Mouse (Mus musculus): ENCODE measurements around the gene D430041D05Rik.

DNA sequence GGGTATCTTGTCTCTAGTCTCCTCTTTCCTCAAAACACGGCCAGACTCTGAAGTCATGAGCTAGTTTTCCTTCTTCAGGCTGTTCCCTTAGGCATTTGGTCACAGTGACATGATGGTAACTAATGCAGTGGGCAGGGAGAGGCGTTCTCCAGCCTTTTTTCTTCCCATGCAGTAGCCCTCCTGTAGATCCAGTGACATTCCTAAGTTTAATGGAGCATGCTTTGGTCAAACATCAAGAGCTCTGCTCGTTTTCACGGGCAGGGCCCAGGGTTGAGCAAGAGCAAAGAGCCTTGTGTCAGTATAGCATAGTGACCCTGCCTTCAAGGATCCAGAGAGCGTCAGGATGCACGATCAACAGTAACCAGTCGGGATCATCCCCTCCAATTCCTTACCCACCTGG, 247.4 kb downstream of the D430041D05Rik start:
- TF ChIP-seq ZC3H11A (IDR thresholded peaks at IDR 0.05; ENCODE audit: low read depth, low read length) (no peak), POLR2A (IDR thresholded peaks at IDR 0.05; ENCODE audit: low read depth, low read length) (no peak), RAD21 (IDR thresholded peaks at IDR 0.05; ENCODE audit: low read depth, low read length) (no peak), USF1 (IDR thresholded peaks at IDR 0.05; ENCODE audit: low read depth, low read length) (no peak), MEF2A (IDR thresholded peaks at IDR 0.05; ENCODE audit: borderline replicate concordance, low read depth, low read length) (no peak), CTCF (conservative IDR thresholded peaks at IDR 0.05 in 1 of 2, IDR thresholded peaks at IDR 0.05 in 1 of 2; ENCODE audit: low read depth in 2 of 2, low read length in 2 of 2) (no peak), ZKSCAN1 (IDR thresholded peaks at IDR 0.05; ENCODE audit: borderline replicate concordance, low read depth, low read length) (no peak), EP300 (IDR thresholded peaks at IDR 0.05; ENCODE audit: low read length) (no peak), BHLHE40 (IDR thresholded peaks at IDR 0.05; ENCODE audit: low read depth, low read length) (no peak), RCOR1 (conservative IDR thresholded peaks at IDR 0.05; ENCODE audit: low read depth, low read length) (no peak), PAX5 (IDR thresholded peaks at IDR 0.05; ENCODE audit: low read length) (no peak), MYC (IDR thresholded peaks at IDR 0.05; ENCODE audit: low read depth, low read length) (no peak), HCFC1 (IDR thresholded peaks at IDR 0.05; ENCODE audit: low read depth, low read length) (no peak), MAX (IDR thresholded peaks at IDR 0.05; ENCODE audit: low read length) (no peak)
